Mouse (Mus musculus) layer of hippocampus, adult 8-10 months (tissue): ENCODE measurements around the gene Prkd3. TPM values are rescaled to one million over a fixed set of nuclear protein-coding genes. Genes with fewer than 3 reads are reported as not detected.
A peak's percentile ranks its signal among the peaks of the same experiment; 100 is the strongest.

Experiments
- DNase-seq, 2 experiments: peaks; one replicate each; pipeline ENCODE4 v3.0.0; 2022; ENCODE audit warnings: low spot score in 2 of 2
- total RNA-seq, 4 experiments: library from RNA; stranded (reverse); gene quantifications; 2 replicates each; pipeline ENCODE4 v1.2.4; 2022

Gene Prkd3
- total RNA-seq, 4 experiments from 2014 or later = 13.5 to 16.7 (median 15.2) TPM

DNA sequence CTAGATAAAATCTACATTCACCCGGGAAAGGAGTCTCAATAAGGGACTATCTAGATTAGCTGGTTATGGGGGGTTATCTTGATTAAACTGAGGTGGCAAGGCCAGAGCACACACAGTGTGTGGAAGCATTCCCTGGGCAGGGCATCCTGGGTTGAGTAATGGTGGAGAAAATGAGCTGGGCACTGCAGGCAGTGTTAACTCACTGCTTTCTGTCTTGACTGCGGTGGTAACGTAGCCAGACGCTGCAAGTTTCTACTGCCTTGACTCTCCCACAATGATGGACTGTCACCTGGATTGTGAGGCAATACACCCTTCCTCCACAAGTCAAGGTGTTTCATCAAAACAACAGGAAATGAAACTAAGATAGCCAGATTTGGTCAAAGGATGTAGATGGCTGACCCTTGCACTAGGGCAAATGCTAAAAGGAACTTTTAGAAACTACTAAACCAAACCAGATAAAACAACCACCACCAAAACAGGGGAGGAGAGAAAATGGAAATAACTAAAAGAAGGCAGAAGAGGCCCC is 20.8 kb downstream of the Prkd3 start:
- DNase-seq = no peak

DNA sequence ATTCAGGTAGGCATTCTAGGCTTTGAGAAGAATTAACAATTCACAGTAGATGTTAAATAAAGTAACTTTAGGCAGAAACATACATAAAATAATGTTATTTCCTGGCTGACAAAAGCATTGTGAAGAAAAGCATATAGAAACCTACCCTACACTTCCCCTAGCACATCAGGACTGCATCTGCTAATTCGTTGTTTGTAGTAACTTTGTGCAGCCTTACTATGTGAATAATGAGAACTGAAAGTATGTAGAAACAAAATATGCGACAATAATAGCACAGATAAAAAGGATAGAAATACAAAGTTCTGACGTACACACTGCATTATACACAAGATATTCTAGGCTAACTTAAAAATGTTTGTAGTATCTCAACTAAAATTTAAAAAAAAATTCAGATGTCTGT is 21.4 kb downstream of the Prkd3 start:
- DNase-seq = no peak

DNA sequence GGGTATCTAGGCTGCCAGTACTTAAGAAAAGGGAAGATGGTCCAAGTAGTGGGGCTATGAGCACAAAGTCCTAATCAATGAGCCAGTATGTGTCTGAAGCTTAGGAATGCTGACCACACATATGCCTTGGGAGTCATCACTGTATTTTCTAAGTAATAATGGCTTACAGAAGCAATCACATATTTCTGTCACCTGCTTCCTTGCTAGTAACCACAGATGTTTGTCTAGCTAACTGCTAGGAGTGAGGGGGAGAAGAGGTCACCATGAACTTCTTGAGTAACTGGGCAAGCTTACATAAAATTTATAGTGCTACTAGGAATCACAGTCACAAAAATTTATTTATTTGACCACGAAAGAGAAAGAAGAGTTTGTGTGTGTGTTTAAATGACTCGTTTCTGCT is 22.5 kb downstream of the Prkd3 start:
- DNase-seq = no peak

DNA sequence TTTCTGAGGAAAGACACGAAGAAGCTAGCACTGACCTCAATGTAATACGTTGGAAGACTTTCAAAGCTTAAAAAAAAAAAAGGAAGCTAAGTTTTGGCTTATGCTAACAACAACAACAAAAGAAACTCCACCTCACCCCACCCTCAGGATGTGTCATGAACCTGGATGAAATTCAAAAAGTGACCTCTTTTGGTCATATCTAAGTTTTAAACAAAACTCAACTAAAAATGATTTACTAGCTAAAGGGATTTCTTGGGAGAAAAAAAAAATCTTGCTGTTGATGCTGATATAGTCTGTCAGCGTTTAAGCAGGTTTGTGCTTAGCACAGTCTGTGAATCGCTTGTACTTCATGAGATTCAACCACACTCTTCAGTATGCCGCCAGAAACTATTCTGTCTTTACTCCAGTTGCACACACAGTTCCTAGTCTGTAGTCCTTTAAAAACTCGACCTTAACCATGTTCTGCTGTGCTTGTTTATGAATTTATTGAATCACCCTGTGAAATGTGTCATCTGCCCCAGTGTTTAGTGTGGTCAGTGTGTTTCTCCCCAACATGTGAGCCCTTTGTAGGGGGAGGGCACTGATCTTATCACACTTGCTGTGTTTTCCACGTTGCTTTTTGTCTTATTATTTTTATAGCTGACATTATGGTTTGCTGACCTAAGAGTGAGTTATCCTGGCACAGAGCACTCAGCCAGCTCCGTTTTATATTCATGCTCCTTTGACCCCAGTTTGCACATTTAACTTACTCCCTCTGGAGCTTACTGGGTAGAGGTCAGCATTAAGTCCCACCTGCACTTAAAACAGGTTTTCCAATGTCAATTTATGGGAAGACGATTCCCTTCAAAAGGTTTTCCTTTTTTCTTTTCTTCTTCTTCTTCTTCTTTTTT is 25.4 kb downstream of the Prkd3 start:
- DNase-seq = no peak

DNA sequence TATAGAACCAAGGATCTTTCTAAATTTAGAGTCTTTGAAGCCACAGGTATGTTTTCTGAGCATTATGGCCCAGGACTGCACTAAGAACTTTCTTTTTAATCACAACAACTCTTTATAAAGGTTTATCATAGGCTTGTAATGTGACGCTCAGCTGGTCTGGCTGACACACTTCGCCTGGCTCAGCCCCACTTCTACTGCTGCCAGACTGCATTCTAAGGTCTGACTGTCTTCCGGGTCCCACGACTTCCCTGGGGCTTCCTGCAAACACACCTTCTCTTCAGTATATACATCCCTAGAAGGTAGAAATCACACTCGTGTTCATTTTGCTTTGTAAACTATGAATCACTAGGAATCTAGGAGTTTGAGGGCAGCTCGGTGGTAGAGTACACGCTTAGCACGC is 26.2 kb downstream of the Prkd3 start:
- DNase-seq = no peak

DNA sequence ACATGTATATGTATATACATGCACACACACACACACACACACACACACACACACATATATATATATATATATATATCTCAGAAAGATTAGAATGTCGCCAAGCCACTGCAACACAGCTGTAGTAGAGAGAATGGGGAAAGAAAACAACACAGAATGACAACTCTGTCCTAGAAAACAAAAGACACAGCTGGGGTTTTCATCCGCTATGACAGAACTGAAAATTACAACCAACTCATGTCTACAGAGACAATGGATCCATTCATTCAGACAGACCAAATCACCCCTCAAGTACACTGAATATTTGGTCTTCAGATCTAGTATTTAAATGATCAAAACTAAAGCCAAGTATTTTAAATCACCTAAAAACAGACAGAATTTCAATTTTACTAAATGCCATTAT is 26.9 kb downstream of the Prkd3 start:
- peak in 1 of 2 experiments; percentile 10 for DNase-seq

DNA sequence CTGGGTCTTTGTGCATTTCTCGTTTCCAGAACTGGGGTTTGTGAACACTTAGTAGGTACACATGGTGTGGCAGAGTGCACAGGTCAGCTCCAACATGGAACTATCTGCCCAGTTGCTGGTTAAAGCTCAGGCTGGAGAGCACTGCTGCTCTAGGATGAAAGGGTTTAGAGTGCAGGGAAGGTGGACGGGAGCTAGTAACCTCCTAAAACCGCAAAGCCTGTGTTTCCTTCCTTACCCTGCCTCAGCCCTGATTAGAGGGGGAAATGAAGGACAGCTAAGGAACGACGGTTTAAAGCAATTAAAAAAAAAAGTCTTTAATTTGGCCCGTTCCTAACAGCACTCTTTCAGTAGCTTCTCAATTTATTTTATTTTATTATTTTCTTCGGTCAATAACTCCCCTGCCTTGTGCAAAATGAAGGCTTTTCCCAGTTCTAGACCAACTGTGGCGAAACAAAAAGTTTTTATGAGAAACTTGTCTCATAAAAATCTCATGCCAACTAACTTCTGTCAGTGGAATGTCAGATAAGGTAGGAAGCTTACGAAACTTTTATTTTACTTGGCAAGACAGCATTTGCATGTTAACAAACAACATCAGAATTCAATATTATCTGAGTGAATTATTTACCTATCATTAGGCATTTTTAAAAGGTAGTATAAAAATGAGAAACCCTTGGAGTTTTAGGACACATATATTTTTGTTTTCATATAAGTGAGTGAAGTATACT is 28.2 kb downstream of the Prkd3 start:
- no peak for DNase-seq

DNA sequence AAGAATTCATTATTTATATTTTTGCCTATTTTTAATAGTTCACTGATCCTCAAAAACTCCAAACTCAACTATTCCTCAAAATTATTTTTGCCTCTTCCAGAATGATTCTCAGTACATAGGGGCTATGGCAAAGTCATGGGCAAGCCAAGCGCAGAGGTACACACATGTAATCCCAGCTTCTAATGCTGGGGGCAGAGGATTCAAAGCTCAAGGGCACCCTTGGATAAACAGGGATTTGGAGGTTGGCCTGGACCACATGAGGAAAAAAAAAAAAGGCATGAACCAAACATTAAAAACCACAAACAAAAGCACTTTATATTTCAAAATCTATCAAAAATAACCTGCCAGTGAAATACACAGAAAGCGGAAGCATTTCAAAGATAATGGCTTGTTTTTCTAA is 29.1 kb downstream of the Prkd3 start:
- DNase-seq = no peak

DNA sequence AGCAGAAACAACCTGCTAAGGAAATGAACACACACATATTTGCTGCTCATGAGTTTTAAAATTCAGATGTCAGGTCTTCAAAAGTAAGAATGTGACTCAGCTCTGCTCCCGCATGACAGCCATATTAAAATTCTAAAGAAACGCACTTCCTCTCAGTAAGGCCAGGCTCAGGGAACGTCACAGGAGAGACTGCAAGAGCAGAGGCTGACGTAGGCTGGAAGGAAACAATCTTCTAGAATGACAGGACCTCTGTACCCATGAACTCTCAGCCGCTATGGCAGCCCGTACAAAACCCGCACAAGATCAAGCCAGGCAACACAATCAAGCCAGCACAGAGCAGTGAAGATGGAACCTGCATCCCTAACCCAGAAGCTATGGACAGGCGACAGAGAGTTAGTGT is 31.6 kb downstream of the Prkd3 start:
- no peak for DNase-seq

DNA sequence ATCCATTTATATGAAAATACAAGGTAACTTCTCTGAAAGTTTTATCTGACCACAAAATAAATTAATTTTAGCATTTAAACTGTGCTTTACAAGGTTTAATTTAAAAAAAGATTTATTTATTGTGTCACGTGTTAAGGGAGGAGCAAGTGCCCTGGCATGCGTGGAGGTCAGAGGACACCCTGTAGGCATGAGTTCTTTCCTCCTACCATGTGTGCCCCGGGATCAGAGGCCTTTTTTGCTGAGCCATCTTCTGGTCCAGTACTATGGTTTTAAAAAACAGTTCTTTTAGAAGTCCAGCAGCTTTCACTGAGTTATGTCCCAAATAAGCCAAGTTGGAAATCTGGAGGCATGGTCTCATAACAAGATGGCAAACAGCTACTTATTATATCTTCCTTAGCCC is 36.9 kb downstream of the Prkd3 start:
- no peak for DNase-seq

DNA sequence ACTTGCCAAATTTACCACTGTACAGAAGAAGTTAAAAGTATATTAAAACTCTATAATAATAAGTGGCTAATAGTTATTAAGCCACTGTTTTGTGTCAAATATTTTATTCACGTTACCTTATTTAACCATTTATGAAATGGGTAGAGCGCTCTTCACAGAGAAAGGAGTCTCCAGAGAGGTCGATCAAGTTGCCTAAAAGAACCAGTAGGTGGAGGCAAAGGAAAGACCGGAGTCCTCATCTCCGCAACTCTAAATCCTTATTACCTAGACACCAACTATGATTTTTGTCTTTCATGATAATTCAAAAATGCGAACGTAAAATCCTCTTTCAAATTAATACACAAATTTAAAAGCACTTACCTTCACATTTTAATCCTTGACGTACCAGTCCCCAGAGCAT is 37.5 kb downstream of the Prkd3 start:
- no peak for DNase-seq

DNA sequence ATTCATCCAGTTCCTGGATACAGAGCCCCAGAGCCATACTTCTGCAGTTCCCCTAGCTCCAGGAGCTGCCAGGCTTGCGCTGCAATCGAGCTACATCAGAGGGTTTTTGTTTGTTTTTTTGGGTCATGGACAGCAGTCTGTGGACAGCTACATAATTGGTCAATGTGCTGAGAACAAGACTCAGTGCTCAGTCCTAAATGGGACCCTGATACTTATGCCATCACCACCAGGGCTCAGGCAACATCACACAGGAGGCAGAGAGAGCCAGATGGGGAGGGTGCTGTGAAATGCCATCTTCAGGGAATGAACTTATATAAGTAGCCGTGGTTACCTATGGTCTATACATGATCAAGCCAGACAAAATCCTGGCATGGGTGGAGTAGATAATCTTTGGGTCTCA is 52.1 kb downstream of the Prkd3 start:
- no peak for DNase-seq

DNA sequence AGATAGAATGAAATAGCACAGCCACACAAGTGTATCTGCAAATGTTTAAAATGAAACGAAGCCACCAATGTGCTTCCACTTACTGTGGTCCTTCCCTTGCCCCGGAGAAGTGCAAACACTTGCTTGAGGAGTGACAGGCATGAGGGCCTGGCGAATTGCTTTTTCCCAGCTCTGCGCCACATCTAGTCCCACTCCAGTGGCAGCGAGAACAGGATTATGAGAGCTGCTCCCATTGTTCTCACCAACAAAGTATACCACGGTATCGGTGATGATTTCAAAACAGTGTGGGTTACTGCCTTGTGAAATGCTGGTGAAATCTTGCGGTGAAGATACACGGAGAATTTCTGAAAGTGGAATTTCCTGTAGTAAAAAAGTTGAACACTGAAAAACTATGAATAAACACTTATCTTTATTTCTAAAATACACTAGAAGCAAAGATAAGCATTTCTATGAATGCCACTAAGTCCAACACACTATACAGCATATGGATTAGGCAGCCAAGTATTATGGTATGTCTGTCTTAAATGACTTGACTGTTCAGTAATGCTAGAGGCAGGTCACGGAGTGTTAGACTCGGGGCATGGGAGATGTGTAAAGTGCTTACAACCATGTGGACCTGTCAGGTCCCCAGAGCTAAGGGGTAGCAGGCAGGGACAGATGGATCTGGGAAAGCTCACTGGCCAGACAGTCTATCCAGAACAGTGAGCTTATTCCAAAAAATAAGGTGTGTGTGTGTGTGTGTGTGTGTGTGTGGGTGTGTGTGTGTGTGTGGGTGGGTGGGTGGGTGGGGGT is 54.3 kb downstream of the Prkd3 start:
- no peak for DNase-seq

DNA sequence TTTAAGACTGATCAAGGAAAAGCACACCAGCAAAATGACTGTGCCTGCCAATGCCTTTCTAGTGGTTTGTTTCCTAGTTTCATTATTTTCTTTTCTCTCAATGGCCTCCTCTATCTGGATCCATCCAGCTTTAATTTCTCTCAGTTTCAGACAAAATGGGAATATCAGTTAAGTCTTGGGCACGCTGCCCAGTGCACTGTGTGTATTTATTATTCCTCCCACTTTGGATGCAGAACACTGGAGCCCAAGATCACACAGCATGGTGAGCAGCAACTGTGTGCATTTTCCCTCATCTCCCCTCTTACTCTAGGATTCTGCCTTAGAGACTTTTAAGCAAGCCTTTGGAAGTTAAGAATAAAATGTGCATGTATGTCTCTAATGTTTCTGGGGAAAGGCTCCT is 56.2 kb downstream of the Prkd3 start:
- DNase-seq = peak; percentile 10 to 28

DNA sequence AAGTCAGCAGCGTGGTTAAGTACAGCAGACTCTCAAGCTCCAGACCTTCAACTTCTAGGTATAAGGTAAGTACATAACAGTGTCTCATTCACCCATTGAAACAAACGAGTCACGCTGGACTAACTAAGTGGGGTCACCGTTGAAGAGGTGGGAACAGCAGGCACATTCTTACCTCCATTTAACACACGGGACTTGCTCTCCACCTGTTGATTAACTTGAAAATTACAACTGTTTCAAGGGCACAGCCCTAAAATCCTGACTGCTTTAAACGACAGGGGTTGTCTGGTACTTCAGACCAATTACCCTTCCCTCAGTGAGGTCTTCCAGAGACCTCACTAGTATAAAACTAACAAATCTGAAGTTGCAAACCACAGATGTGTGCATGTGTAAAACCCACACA is 61.1 kb downstream of the Prkd3 start:
- no peak for DNase-seq

DNA sequence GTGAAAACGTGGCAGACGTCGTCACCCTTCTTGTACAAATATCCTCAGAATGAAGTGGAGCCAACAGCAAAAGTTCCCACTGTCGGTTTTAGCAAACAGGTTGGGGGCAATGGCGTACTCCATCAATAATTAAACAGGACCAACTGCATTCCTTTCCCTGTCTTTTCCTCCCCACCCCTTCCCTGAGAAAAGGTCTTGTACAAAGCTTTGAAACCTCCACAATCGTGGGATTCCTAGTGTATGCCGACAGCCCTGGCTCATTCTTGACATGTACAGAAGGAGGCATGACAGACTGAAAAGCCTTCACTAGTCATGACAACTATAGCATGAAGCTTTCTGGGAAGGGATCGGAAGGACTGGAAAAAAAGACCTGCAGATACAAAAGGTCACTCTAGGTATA is 67.4 kb downstream of the Prkd3 start:
- no peak for DNase-seq

DNA sequence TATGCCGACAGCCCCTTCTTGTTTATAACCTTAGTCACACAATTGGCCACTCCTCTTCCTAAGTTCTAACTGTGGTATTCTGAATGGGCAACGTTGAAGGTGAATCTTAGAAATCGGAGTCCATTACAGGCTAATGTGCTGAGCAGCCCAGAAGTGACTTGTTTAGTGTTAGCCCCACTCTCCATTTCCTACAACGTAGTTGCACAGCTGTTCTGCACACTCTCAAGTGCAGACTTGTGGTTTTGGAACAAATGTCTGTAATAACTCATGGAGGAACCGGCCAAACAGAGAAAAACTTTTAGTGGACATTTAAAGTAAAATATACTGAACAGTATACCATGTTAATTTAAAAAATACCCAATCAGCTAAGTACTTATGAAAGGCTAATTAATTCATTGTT is 68.5 kb downstream of the Prkd3 start:
- DNase-seq = no peak

DNA sequence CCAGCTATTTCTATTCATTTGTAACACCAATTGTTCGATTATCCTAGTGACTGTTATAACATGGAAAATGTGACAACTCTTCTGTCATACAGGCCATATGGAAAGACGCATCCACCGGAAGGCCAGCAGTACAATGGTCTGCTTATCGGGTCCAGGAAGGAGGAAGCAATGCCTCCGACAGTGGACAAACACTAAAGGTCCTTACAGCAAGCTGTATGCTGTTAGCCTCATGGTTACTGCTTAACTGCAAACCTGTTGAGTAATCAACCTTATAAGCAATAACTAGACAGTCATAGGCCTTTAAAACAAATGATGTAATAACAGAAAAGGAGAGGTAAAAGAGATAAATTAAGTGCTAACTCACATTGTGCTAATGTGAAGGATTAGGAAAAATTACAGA is 69.4 kb downstream of the Prkd3 start:
- DNase-seq = no peak

DNA sequence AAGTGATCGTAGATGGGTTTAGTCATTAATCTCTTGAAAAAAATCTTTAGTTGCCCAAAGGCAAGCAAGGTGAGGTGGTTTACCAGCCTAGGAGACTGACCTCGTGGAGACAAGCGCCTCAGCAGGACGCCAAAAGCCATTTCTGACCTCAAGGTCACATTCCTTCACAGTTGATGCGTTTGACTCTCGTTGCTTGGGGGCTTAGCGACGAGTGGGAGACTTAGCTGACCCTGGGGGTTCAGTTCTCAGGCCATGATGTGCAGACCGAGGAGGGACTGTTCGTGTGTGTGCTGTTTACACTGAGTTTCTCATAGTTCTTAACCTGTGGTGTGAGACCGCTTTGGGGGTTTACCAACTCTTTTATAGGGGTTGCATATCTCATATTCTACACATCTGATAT is 78.0 kb downstream of the Prkd3 start:
- no peak for DNase-seq

DNA sequence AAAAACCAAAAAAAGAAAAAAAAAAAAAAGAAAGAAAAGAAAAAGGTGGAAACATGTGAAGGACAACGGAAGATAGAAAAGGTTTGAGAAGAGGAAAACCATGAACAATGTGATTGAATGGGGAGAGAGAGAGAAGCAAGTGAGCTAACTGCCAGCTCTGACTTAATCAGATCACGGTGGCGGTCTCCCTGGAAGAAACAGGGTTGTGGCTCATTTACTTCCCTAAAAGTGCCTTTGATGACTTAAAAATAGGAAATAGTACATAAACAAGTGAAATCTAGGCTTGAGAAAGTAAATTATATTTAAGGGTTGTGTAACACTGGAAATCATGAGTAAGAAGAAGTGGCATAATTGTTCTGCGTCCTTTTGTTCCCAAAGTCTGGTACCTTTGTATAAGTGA is 81.7 kb downstream of the Prkd3 start:
- no peak for DNase-seq

DNA sequence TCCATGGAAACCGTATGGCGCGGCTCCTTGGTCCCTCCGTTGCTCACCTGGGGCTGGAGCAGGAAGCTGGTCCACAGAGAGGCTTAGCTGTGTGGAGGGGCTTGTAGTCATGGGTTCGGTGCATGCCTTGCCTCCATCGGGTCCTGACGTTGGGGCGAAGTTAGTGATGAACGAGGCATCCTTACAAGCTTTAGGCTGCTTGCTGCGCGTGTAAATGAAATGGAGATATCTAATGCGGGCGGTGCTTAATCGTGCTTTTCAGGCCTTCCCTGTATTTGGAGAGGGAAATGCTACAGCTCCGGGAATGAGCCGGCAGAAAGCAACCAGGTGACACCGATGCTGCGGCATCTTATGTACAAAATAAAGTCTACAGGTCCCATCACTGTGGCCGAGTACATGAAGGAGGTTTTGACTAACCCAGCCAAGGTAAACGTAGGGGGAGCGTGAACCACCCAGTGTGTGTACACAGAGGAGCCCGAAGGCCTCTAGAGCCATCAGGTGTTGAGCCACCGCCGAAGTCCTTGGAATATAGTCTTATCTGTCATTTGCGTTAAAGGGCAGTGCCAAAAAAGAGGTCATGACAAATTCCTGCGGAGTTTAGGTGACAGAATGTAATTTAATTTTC is 83.3 kb downstream of the Prkd3 start:
- no peak for DNase-seq
